Mouse (Mus musculus) thymus, postnatal 14 days (tissue): Measurements from ENCODE around the gene Timp2.
"Not testable (repeated sequence)": the region's sequence is repeated elsewhere in the genome, so short reads cannot be mapped to it uniquely, and the experiment has no call there.

ENCODE experiments used
- DNase-seq: peaks from one replicate; pipeline ENCODE4 v3.0.0; 2021

The Timp2 gene

DNA sequence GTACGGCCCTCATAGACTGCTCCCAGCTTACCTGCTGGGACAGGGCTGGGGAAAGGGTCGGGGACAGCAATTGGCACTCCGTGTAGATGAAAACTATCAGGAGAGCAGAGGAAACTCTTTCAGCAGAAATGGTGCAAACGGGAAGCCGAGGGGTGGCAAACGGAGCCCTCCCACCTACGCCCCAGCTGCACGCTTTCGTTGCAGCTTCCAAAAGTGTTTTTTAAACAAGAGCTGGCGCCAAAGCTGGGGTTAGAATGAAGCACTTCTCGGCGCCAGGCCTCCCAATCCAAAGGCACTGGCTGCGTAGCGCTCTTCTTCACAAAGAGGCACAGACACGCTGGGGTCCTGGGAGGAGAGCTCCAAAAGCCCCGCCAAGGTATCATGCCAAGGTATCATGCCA lies 24.8 kb downstream of the Timp2 start:
- no peak for DNase-seq

DNA sequence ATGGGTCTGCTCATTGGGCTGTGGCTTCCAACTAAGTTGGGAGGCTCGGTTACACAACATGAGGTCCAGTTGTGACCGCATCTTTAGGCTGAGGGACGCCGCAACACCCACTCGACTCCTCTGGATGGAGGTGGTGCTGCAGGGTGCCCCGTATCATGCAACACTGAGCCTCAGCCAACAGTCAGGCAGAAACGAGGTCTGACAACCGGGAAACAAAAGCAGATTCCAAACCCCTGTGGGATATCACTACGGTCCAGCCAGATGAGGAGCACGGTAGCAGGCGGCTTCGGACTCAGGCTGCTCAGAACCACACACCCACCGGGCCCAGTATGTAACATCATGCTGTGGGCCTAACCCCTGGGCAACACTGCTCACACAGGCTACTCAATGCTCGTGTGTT lies 25.2 kb downstream of the Timp2 start:
- DNase-seq: no peak

DNA sequence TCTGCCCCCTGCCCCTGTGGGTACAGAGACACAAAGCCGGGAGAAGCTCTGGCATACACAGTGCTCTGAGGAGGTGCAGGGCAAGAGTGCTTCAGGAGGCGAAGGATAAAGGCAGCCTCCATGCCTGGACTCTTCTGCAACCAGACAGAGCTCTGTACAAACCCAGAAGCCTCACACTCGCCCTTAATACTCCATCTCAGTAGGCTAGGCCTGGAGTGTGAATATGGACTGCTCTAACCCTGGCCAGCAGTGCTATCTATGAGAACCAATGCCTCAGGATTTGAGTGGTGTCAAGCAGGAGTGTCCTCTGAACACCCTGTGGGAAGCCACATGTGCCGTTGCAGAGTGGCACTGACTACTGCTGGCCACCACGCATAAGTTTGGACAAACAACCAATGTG lies 26.6 kb downstream of the Timp2 start:
- DNase-seq: no peak

DNA sequence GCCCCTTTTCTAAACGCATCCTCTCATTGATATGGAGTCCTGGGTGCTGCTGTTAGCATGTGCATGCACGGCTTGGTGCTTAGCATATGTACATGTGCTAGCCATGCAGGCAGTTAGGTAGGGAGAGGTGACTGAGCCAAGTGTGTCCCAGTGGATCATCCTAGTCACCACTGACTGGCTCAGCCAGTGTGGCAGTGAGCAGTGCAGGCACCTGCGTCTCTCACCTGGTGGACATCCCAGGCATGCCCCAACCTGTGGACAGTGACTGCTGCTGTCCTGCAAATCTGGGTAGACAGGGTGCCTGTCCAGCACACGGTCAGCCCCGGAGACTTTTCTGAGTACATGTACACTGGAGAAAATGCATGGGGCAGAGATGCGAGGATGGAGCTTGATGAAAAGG lies 27.0 kb downstream of the Timp2 start:
- DNase-seq: no peak

DNA sequence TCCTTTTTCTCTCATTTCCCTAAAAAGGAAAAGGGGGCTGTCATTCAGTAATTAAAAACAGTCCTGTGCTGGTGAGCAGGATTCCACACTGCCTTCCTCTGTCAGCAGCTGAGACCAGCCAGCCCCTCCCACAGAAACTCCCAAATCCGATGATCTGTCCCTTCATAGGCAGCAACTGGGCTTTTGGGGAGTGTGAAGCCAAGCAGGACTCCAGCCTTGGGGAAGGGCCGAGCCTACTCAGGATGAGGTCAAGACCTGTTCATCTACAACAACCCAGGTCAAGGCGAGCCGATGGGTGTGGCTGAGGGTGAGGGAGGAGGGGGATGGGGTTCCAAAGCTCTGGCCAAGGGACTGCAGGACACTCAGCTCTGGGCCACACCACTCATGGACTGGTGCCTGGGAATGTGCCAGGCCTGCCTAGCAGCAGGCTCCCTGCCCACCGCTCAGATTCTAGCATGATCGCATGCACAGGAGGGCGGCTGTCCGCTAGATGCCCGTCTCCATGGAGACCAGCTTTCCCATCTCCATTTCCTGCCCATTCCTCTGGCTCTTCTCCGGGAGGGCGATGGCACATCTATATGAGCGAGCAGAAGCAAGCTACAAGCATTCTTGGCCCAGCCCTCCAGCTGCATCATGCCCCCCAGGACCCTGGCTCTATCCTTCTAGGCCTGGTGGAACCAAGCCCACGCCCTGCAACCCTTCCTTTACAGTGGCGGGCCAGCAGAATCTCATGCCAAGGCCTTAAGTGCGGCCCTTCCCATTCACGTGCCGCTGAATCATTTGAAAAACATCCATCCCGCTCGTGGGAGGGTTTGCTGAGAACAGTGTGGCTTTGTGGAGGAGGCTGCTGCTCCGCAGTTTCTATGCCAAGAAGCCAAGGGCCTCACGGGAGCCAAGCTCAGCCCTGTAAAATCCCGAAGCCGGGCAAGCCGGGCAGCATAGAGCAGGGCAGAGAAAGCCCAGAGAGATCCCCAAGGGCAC lies 28.3 kb downstream of the Timp2 start:
- no peak for DNase-seq

DNA sequence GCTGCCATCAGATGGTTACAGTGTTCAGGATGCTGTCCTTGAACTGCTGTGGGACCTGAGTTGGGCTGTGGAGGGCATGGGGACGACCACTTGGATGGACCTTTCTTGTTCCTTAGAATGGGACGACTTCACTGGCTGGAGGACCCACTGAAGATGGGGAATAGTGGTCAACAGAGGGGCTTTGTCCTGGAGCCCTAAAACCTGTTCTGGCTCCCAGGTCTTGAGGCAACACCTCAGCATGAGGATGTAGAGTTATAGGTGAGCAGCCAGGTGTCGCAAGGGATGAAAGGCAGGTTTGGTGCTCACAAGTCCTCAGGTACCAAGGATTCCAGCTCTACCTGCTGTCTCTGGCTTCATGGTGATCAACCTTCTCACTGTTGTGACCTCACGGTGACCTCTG lies 29.0 kb downstream of the Timp2 start:
- no peak for DNase-seq

DNA sequence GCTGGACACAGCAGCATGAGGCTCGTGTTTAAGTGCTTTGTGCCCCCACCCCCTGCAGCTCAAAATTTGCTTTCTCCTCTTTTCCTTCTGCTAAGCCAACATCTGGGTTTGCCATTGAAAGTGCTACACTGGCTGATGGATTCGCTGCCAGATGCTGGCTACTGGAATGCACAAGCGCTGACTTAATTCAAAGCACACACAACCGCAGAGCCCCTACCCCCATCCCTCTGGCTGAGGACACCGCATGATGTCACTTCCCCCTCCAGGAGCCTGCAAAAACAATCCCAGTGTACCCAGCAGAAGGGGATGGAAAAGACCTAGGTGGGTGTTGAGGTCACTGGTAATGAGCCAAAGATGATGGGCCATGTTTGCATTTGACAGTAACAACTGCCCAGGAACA lies 31.0 kb downstream of the Timp2 start:
- DNase-seq: no peak

DNA sequence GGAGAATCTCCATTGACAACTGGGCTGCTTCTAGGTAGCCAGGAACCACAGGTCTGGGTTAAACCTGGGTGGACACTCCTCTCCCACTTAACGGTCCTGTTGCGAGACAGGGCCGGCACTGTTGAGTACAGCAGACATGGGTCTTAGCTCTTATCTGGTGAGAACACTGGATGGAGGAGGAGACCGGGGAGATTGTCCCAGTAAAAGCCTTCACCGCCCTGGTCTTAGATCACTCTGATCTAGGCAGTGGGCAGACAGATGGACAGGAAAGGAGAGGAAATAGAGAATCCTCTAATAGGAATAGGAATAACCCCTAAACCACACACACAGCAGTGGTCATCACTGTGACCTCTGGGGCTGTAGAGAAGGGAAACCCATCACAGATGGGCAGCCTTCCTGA lies 31.6 kb downstream of the Timp2 start:
- DNase-seq: no peak

DNA sequence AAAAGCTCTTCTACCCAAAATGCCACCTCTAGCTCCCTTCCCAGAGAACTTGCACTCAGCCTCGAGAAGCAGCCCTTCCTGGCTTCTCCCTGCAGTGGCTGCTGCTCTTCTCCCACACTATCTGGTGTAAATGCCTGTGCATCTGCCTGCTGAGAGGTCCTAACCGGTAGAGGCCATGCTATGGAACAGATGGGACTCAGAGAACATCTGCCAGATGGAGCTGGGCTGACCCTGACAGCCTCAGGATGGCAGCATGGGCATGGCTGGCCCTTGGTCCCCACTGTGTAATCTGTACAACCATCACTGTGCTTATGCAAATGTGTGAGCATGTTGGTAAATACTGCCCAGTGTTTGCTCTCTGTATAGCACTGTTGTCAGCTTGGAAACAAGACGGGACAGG lies 32.9 kb downstream of the Timp2 start:
- no peak for DNase-seq

DNA sequence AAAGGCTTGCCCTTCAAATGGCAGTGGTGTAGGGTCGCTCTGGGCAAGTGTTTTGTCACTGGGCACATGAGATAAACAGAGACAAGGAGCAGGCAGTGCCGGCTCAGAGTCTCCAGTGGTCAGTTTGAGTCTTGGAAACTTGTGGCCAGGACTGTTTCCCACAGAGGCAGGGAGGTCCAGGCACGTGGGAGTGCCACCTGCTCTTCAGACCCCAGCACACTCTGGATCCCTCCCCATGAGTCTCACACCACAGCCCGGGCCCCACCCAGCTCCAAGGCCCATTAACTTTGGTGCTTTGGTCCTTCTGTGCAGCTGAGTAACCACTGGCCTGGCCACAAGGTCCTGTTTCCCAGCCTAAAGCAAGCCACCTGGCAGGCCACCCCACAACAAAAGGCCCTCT lies 33.6 kb downstream of the Timp2 start:
- no peak for DNase-seq

DNA sequence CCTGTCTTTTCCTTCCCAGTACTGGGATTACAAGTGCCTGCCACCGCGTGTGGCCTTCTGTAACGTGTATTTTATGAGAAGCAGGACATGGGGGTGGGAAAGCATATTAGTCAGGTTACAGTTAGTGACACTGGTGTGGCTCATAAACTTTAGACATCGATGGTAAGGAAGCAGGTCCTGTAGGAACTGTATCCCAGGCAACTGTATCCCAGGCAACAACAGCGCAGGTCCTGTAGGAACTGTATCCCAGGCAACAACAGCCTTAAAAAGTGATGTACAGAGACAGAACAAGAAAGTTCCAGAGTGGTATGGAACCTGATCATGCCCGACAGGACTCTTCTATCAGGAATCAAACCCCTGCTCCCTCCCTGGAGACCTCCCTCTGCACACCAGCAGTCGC lies 34.0 kb downstream of the Timp2 start:
- no peak for DNase-seq

DNA sequence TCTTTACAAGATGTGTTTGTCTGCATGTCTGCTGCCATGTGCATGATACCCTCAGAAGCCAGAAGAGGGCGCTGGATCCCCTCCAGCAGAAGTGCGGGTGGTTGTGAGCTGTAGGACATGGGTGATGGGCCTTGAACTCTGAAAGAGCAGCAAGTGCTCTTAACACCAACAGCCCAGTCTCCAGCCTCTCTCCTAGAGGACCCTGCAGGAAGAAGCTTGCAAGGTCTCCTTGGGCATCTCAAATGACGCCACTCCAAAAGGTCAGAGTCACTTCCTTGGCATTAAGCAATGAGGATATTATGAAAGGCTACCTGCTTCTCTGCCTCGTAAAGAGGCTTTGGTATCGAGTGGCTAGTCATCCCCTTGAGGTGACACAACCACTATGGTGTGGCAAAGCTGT lies 36.9 kb downstream of the Timp2 start:
- peak; percentile 83 for DNase-seq

DNA sequence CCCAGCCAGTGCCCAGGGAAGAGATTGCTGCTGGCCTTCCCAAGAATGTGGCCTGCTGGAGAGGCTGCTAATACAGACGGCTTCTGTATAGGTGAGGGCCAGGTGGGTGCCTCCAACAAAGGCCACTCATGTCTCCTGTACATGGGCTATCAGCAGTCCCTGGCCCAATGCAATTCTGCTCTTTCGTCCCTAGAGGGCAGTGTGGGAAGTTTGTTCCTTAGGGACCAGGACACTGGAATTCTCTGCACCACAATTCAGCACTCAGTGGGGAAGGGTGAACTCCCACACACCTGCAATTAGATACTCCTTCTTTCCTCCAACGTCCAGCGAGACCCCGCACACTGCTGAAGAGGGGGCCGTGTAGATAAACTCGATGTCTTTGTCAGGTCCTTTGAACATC lies 38.4 kb downstream of the Timp2 start:
- peak; percentile 60 for DNase-seq

DNA sequence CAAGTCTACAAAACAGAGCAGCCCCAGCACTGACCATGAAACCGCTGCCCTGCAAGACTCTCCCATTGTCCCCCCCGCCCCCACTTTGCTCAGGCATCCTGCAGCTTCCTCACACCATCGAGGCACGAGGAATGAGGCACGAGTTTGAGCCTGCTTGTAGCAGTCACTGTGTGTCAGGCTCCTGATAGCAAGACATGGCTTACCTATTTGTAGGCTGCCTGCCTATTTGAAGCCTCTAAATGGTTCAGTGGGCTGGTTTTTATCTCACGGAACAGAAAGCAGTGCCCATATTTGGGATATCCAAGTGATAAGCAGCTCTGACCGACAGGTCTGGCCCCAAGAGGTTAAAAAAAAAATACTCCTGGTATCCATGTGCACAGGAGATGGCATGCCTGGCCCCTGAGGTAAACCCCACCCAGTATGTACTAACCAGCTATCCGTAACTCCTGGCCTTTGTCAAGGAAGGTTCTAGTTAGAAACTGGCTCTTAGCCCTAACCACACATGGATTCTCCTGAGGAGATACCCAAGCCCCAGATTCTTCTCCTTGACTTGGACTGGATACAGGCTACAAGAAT lies 39.2 kb downstream of the Timp2 start:
- DNase-seq: no peak

DNA sequence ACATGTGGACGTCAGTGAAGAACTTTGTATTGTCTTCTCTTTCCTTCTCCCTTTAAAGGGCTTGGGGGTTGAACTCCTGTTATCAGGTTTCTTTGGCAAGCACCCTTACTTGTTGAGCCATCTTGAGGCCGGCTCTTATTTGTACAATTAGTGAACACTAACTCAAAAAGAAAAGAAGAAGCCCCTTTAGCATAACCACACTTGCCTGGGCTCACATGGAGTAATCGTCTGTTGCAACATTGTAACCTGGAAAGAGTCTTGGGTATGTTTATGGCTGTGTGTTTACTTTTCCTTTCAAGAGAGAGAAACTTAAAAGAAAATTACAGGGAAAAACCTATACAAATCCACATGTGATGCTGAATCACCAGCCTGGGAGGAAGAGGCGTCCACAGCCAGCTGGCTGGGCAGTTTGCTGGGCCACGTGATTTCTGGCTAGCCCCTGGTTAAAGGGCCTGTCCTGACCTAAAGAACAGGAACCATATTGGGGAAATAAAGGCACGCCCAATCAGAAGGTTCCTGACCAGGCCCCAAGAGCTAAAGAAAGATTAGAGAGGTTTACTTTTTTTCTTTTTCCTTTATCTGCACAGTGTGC lies 43.3 kb downstream of the Timp2 start:
- DNase-seq: no peak

DNA sequence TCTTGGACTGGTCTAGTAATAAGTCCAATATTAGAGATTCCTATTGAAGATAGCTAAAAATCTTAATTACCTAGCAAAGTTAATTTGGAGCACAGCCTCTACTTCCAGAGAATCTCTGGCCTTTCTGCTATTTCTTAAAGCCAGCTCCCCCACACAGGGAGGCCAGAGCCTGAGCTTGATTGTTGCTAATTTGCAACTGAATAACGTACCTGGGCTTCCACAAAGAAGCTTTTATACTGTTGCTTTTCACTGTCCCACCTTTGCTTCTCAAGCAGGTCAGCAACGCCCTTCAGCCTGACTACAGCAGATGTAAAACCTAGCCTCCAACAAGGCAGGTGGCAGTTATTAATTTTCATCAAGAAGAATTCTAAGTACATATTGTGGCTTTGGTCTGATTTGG lies 47.6 kb downstream of the Timp2 start:
- not testable (repeated sequence) for DNase-seq

DNA sequence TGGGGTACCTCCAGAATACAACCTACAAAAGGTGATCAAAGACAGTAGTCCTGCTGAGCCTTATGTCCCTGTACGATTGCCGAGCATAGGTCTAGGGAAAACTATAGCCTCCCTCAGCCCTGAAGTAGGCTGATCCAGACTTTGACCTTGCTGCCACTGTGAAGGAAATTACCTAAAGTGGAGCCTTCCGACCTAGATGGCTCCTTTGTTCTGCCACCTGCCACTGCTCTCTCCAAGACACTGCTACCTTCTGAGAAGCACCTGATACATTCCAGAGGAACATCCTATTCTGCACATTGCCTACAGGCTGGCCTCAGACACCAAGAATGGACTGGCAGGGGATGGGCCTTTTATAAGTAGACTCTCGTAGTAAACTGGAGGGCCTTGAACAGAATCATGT lies 51.6 kb downstream of the Timp2 start:
- DNase-seq: not testable (repeated sequence)

DNA sequence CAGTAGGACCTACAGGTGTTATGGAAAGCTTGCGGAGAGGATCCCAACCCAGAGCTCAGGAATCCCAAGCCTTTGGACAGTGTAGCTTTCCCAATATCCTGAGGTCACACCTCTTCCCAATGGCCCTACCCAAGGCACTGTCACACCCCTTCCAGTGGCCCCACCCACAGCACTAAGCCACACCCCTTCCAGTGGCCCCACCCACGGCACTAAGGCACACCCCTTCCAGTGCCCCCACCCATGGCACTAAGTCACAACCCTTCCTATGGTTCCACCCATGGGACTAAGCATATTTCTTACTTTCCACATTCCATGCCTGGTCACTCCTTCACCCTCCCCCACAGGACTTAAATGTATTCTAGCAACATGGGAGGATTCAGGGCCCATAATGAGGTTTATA lies 56.7 kb downstream of the Timp2 start:
- no peak for DNase-seq

DNA sequence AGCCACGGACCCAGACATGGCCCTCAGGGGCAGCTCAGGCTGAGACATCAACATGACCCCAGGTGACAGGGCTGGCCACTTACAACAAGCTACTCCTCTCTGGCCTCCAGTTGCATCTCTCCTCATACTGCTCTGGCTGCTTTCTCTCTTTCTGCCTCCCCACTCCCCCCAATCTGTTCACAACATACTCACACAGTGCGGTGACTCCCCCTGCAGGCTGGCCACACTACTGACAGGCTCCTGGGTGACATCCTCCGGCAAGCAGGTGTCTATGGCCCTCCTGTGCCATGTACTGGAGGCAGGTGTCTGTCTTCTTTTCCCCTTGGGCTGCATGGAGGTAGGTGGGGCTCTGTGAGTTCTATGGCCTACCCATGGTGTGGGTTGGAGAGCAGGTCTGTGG lies 57.6 kb downstream of the Timp2 start:
- peak; percentile 47 for DNase-seq

DNA sequence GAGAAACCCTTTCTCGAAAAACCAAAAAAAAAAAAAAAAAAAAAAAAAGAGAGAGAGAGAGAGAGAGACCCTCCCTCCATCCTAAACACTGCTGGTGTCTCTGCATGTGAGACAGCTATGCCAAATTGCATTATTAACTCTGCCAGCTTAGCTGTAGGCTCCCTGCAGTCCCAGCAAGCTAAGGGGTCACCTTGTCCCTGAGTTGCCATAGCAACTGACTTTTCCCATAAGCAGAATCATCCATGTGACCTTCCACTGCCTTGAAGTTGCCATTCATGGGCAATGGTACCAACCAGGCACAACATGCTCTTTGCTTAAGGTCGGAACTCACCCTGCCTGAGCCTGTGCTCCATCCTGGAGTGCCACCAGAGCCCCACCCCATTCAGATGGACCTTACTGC lies 60.5 kb downstream of the Timp2 start:
- DNase-seq: no peak

DNA sequence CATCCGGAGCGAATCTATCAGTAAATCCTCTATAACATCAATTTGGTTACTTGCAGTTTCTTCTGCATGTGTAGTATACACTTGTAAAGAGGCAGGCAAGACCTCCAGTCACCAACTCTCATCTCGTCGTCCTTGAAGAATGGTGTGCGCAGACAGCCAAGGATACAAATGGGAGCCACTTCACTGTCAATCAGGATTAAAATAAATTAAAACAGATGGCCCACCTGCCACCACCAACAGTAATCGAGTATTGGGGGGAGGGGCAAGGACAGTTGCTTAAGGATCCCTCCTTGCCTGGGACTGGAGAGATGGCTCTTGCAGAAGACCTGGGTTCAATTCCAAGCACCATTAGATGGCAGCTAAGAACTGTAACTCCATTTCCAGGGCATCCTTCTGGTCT lies 62.9 kb downstream of the Timp2 start:
- DNase-seq: no peak

DNA sequence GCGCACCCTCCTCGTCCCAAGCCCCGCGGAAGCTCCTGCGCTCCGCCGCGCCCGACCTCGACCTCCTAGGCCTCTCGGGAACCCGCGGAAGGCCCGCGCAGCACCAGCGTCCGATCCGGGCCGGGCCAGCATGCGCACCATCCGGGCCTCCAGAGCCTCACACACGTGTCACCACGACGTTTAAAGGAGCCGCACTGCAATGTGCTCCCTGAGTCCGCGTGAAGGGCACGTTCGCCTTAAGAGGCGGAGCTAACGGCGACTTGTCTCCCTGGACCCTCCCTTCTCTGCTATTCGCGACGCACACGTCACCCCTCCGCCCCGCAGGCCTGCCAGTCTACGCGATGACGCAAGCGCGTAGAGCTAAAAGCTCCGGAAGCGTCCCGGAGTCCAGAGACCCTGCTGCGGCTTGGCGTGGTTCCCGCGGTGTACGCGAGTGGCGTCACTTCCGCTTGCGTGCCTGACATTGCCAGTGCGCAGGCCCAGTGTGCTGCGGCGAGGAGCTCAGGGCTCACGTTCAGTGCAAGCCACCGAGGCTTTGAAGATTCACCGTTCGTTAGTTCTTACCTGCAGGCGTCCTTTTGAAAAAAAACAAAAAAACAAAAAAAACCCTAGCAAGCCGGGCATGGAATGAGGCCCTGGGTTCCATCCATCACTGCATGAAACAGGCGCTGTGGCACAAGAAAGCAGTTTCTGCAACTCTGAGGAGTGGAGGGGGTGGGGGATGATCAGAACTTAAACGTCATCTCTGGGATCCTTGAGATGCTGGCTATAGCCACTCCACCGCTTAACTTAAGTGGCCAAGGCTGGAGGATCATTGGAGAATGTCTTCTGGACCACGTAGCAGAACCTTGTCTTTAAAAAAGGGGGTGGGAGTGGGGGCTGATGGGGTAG lies 65.3 kb downstream of the Timp2 start, which contains the start of gene Usp36:
TSS of gene Usp36 (minus strand) at position 246 of the 891 bp plus-strand sequence.
- DNase-seq: peak; percentile 99

DNA sequence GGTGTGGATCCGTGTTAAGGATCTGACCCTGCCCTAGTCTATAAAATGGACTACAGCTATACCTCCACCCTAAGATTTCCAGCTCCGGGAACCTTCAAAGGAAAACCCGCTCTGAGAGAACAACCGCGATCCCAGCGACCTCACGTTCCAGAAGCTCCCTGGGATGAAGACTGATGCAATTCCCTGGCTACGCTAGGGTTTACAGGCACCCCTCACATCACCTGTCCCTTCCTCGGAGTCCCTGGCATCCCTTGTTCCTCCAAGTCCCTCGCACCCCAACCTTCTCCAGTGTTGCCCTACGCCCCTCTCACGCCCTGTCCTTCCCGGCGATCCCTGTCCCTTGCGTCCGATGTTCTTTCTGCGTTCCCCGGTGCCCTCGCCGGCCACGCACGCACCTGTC lies 66.0 kb downstream of the Timp2 start:
- DNase-seq: no peak
